Mouse (Mus musculus) hindbrain, embryonic 12.5 days (tissue): ENCODE measurements around the gene Hibadh. TPM values are rescaled to one million over a fixed set of nuclear protein-coding genes. Genes with fewer than 3 reads are reported as not detected.
A peak's percentile ranks its signal among the peaks of the same experiment; 100 is the strongest.
"Not testable (repeated sequence)": the region's sequence is repeated elsewhere in the genome, so short reads cannot be mapped to it uniquely, and the experiment has no call there.

Experiments
- ATAC-seq: fragments of 200-750 bp; cut with Nextera tagmentation; 2 replicates; pipeline ENCODE4 v1.8.0; 2017; ENCODE audit warnings: moderate TSS enrichment; ENCODE audit not compliant: low FRiP score
- H3K27ac ChIP-seq: fragments of 300-500 bp; sonication (generic); 2 replicates; pipeline ENCODE4 v1.5.1; 2016; ENCODE audit warnings: mild to moderate bottlenecking
- H3K27me3 ChIP-seq: fragments of 300-500 bp; sonication (generic); 2 replicates; pipeline ENCODE4 v1.6.1; 2016; ENCODE audit warnings: mild to moderate bottlenecking
- H3K36me3 ChIP-seq: fragments of 300-500 bp; sonication (generic); 2 replicates; pipeline ENCODE4 v1.6.1; 2016; ENCODE audit warnings: mild to moderate bottlenecking
- H3K4me1 ChIP-seq: fragments of 300-500 bp; sonication (generic); 2 replicates; pipeline ENCODE4 v1.6.1; 2016
- H3K4me2 ChIP-seq: fragments of 300-500 bp; sonication (generic); replicated peaks from 2 replicates; pipeline ENCODE4 v1.6.1; 2016; ENCODE audit warnings: mild to moderate bottlenecking
- H3K4me3 ChIP-seq: fragments of 300-500 bp; sonication (generic); 2 replicates; pipeline ENCODE4 v1.5.1; 2016; ENCODE audit warnings: mild to moderate bottlenecking
- H3K9ac ChIP-seq: fragments of 300-500 bp; sonication (generic); 2 replicates; pipeline ENCODE4 v1.6.1; 2016; ENCODE audit warnings: mild to moderate bottlenecking, moderate library complexity
- H3K9me3 ChIP-seq: fragments of 300-500 bp; sonication (generic); replicated peaks from 2 replicates; pipeline ENCODE4 v1.6.1; 2016; ENCODE audit warnings: mild to moderate bottlenecking
- WGBS: fragments of 180-500 bp; shearing (Covaris S2); methylation state at CpG from one replicate; pipeline ENCODE4 v1.1.7; 2016; 5-methylcytosine and 5-hydroxymethylcytosine counted together
- polyA plus RNA-seq: library from polyadenylated mRNA; unstranded; fragments of >200 nt; fragmentation: Nextera tagmentation; extraction: Ambion mirVana; gene quantifications from 2 replicates; pipeline ENCODE4 v1.2.1, GENCODE M21; 2016

The Hibadh gene
- polyA plus RNA-seq, 1 experiment from 2014 or later: 63.8 TPM

DNA sequence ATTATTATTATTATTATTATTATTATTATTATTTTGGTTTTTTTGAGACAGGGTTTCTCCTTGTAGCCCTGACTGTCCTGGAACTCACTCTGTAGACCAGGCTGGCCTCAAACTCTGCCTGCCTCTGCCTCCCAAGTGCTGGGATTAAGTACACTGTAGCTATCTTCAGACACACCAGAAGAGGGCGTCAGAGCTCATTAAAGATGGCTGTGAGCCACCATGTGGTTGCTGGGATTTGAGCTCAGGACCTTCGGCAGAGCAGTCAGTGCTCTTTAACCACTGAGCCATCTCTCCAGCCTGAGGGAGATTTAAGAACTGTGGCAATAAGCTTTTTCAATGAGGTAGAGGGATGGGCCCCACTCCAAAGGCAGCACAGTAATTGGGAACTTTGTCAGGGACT lies 29.7 kb upstream of the Hibadh start:
- not testable (repeated sequence) for H3K4me2 ChIP-seq, H3K27ac ChIP-seq
- WGBS: 46% methylated on average over 2 of the region's 2 CpGs

GRCm38 (mm10) chr6:52667641-52668040 lies 27.5 kb upstream of the Hibadh start:
- no peak overlapping the region for H3K4me2 ChIP-seq
- whole genome bisulfite sequencing: 88% methylated on average over 3 of the region's 3 CpGs
- no peak overlapping the region for H3K27ac ChIP-seq
- H3K27me3 ChIP-seq: no peaks in the 10 kb centered on the region
- H3K9me3 ChIP-seq: no peaks in the 10 kb centered on the region
- no peaks in the 10 kb centered on the region for H3K36me3 ChIP-seq
- H3K4me3 ChIP-seq: no peak overlapping the region
- no peak for ATAC-seq
- no peak overlapping the region for H3K9ac ChIP-seq
- no peaks in the 10 kb centered on the region for H3K4me1 ChIP-seq

More for the DNA sequence above, 29.7 kb upstream of the Hibadh start:
- not testable (repeated sequence) for H3K9ac ChIP-seq, H3K9me3 ChIP-seq, H3K4me3 ChIP-seq, H3K4me1 ChIP-seq, H3K36me3 ChIP-seq, H3K27me3 ChIP-seq, ATAC-seq

DNA sequence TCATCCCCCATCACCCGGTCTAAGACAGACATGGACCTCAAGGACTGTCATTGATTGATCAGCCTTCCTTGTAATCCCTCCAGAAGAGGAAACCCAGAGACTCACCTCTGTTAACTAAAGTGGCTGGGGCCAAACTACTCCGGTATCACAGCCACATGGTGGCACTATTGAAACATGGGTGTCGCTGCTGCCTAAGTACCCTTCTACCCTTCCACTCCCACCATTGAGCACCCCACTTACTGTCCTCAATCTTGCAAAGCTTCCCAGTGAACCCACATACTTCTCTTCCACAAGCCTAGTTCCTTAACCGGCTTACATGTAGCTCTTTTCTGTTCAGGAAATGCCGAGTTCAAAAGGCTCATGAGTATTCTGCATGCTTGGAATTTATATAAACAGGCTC lies 22.8 kb upstream of the Hibadh start:
- no peak for ATAC-seq
- H3K36me3 ChIP-seq: no peaks in the 10 kb centered on the region
- no peaks in the 10 kb centered on the region for H3K27me3 ChIP-seq
- WGBS: 57% methylated on average over 5 of the region's 5 CpGs
- no peak overlapping the region for H3K4me2 ChIP-seq
- no peak overlapping the region for H3K4me3 ChIP-seq
- H3K4me1 ChIP-seq: no peaks in the 10 kb centered on the region
- no peaks in the 10 kb centered on the region for H3K9me3 ChIP-seq
- H3K9ac ChIP-seq: no peak overlapping the region
- no peak overlapping the region for H3K27ac ChIP-seq

DNA sequence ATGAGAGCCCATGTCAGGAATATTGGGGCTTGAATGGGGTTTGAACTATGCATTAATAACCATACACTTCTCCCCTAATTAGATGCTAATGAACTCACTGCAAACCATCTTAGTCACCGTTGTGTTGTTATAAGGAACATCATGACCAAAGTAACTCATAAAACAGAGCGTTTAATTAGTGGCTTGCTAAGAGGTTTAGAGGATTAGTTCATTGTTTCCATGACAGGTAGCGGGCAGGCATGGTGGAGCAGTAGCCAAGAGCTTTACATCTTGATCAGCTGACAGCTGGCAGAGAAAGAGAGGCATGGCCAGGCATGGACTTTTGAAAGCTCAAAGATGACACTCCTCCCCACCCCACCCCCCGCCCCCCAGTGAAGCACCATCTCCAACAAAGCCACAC lies 15.1 kb upstream of the Hibadh start:
- H3K27me3 ChIP-seq: no peaks in the 10 kb centered on the region
- H3K4me1 ChIP-seq: no peaks in the 10 kb centered on the region
- H3K9me3 ChIP-seq: no peaks in the 10 kb centered on the region; the same call in 1 of the 2 replicates
- no peak overlapping the region for H3K4me3 ChIP-seq
- no peaks in the 10 kb centered on the region for H3K36me3 ChIP-seq
- H3K9ac ChIP-seq: no peak overlapping the region
- H3K27ac ChIP-seq: no peak overlapping the region
- H3K4me2 ChIP-seq: no peak overlapping the region
- WGBS: 84% methylated on average over 4 of the region's 4 CpGs
- no peak for ATAC-seq

- H3K4me3 ChIP-seq: no peak overlapping the region
- no peak overlapping the region for H3K27ac ChIP-seq
- ATAC-seq: no peak
- 84% methylated on average over 11 of the region's 11 CpGs for whole genome bisulfite sequencing
- H3K36me3 ChIP-seq: no peaks in the 10 kb centered on the region
- H3K4me1 ChIP-seq: no peaks in the 10 kb centered on the region
- no peaks in the 10 kb centered on the region for H3K27me3 ChIP-seq
- H3K9ac ChIP-seq: no peak overlapping the region
- H3K4me2 ChIP-seq: no peak overlapping the region
- H3K9me3 ChIP-seq: no peaks in the 10 kb centered on the region
These were observed 8.6 kb upstream of the Hibadh start for GRCm38 (mm10) chr6:52648806-52649205.

GRCm38 (mm10) chr6:52648031-52648430 lies 7.8 kb upstream of the Hibadh start:
- H3K27me3 ChIP-seq: no peaks in the 10 kb centered on the region
- no peak overlapping the region for H3K27ac ChIP-seq
- ATAC-seq: no peak
- no peak overlapping the region for H3K4me2 ChIP-seq
- no peaks in the 10 kb centered on the region for H3K9me3 ChIP-seq
- H3K9ac ChIP-seq: no peak overlapping the region
- no peak overlapping the region for H3K4me3 ChIP-seq
- no peaks in the 10 kb centered on the region for H3K4me1 ChIP-seq
- 94% methylated on average over 6 of the region's 6 CpGs for WGBS
- no peaks in the 10 kb centered on the region for H3K36me3 ChIP-seq

DNA sequence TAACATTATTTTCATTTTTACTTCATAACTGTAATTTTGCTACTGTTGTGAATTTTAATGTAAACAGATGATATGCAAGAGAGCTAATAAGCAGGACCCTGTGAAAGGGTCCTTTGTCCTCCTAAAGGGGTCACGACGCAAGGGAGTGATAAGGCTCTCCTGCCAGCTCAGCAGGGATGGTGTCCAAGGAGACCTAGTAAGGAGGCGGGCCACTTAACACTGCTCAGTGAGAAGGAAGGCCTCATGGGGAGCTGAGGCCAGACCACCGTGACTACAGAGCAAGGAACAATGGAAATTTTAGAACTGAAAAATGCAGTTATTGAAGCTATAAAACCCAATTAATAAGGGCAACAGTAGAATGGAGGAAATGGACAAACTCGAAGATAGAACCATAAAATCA lies 5.7 kb upstream of the Hibadh start:
- no peaks in the 10 kb centered on the region for H3K27me3 ChIP-seq
- ATAC-seq: no peak
- H3K9me3 ChIP-seq: no peaks in the 10 kb centered on the region
- WGBS: 36% methylated on average over 5 of the region's 5 CpGs
- H3K36me3 ChIP-seq: no peaks in the 10 kb centered on the region
- no peak overlapping the region for H3K27ac ChIP-seq
- no peak overlapping the region for H3K4me3 ChIP-seq
- no peak overlapping the region for H3K4me2 ChIP-seq
- no peak overlapping the region for H3K9ac ChIP-seq
- H3K4me1 ChIP-seq: no peaks in the 10 kb centered on the region

GRCm38 (mm10) chr6:52642152-52642551 lies 2.0 kb upstream of the Hibadh start:
- no peaks in the 10 kb centered on the region for H3K9me3 ChIP-seq
- WGBS: 43% methylated on average over 7 of the region's 7 CpGs
- H3K36me3 ChIP-seq: no peaks in the 10 kb centered on the region
- peaks cover 8% of the 10 kb centered on the region for H3K4me1 ChIP-seq
- no peak overlapping the region for H3K27ac ChIP-seq
- H3K4me2 ChIP-seq: no peak overlapping the region
- H3K9ac ChIP-seq: no peak overlapping the region
- no peak for ATAC-seq
- no peaks in the 10 kb centered on the region for H3K27me3 ChIP-seq
- H3K4me3 ChIP-seq: no peak overlapping the region

DNA sequence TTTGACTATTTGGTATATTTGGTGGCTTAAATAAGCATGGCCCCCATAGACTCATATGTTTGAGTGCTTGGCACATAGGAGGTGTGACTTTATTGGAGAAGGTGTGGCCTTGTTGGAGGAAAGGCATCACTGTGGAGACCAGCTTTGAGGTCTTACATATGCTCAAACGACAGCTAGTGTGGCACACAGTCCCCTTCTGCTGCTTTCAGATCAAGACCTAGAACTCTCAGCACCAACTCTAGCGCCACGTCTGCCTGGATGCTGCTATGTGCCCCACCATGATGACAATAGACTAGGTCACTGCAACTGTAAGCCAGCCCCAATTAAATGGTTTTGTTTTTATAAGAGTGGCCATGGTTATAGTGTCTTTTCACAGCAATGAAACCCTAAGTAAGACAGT lies 887 bp upstream of the Hibadh start:
- Histone ChIP-seq H3K27me3 (no peaks in the 10 kb centered on the region), H3K4me3 (no peak overlapping the region), H3K36me3 (no peaks in the 10 kb centered on the region), H3K9me3 (no peaks in the 10 kb centered on the region), H3K27ac (no peak overlapping the region), H3K4me2 (no peak overlapping the region), H3K4me1 (peaks cover 8% of the 10 kb centered on the region), H3K9ac (no peak overlapping the region)
- WGBS: 69% methylated on average over 3 of the region's 3 CpGs
- ATAC-seq: no peak

GRCm38 (mm10) chr6:52639546-52640223 lies 504 bp downstream of the Hibadh start:
- Histone ChIP-seq H3K36me3 (no peaks in the 10 kb centered on the region), H3K9ac (peak overlapping the region; percentile 87), H3K9me3 (no peaks in the 10 kb centered on the region), H3K4me3 (peak overlapping the region; percentile 86), H3K27ac (peak overlapping the region; percentile 67), H3K27me3 (no peaks in the 10 kb centered on the region), H3K4me2 (peak overlapping the region; percentile 88), H3K4me1 (peaks cover 8% of the 10 kb centered on the region)
- 3% methylated on average over 25 of the region's 28 CpGs for WGBS
- ATAC-seq: peak; percentile 80

GRCm38 (mm10) chr6:52638471-52639185 lies 1.6 kb downstream of the Hibadh start:
- peak overlapping the region; percentile 88 for H3K4me2 ChIP-seq

DNA sequence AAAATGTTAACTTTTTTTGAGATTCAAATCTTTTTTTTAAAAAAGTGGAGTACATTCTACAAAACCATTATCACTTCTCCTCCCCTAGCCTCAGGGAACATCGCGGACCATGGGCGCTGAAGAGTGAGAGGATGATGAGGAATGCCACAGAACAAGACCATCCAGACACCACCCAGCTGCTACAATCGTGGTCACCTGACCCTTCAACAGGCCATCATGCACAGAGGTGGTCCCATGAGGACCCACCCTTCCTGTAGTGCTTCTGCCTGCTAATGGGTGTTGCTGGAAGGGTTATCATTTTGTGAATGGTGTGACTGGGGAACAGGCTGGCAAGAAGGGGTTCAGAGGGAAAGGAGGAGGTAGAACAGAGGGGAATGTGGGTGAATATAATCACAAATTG lies 2.9 kb downstream of the Hibadh start:
- 90% methylated on average over 4 of the region's 4 CpGs for WGBS
- Histone ChIP-seq H3K4me3 (no peak overlapping the region), H3K27ac (no peak overlapping the region), H3K4me2 (no peak overlapping the region), H3K27me3 (no peaks in the 10 kb centered on the region), H3K4me1 (peaks cover 8% of the 10 kb centered on the region), H3K9me3 (no peaks in the 10 kb centered on the region), H3K9ac (no peak overlapping the region), H3K36me3 (no peaks in the 10 kb centered on the region)
- no peak for ATAC-seq

More at GRCm38 (mm10) chr6:52638471-52639185, 1.6 kb downstream of the Hibadh start:
- peaks cover 8% of the 10 kb centered on the region for H3K4me1 ChIP-seq
- ATAC-seq: no peak
- no peak overlapping the region for H3K27ac ChIP-seq
- H3K4me3 ChIP-seq: no peak overlapping the region
- H3K9me3 ChIP-seq: no peaks in the 10 kb centered on the region
- no peaks in the 10 kb centered on the region for H3K27me3 ChIP-seq
- WGBS: 87% methylated on average over 1 of the region's 1 CpGs
- no peak overlapping the region for H3K9ac ChIP-seq
- no peaks in the 10 kb centered on the region for H3K36me3 ChIP-seq

GRCm38 (mm10) chr6:52635395-52635794 lies 4.8 kb downstream of the Hibadh start:
- Histone ChIP-seq H3K4me1 (peaks cover 8% of the 10 kb centered on the region), H3K27me3 (no peaks in the 10 kb centered on the region), H3K4me2 (no peak overlapping the region), H3K9me3 (no peaks in the 10 kb centered on the region), H3K4me3 (no peak overlapping the region), H3K9ac (no peak overlapping the region), H3K36me3 (no peaks in the 10 kb centered on the region), H3K27ac (no peak overlapping the region)
- WGBS: 87% methylated on average over 2 of the region's 2 CpGs
- no peak for ATAC-seq
